Mouse (Mus musculus): ENCODE measurements around the gene Ptprs. TPM values are rescaled to one million over a fixed set of nuclear protein-coding genes. Genes with fewer than 3 reads are reported as not detected.

Ptprs gene
- polyA plus RNA-seq, 1 experiment from 2014 or later = 229 TPM

GRCm38 (mm10) chr17:56499229-56499628 is 22.9 kb upstream of the Ptprs start:
- H3K4me2 ChIP-seq (ENCODE audit: low read length) = no peak overlapping the region
- no peak for ATAC-seq
- peaks cover 8% of the 10 kb centered on the region for H3K4me1 ChIP-seq (ENCODE audit: control insufficient read depth, insufficient read depth, low read depth, low read length)
- no peaks in the 10 kb centered on the region for H3K36me3 ChIP-seq (ENCODE audit: control insufficient read depth, insufficient read depth, low read length)
- WGBS = 46% methylated on average over 5 of the region's 5 CpGs
- no peak overlapping the region for H3K27ac ChIP-seq (ENCODE audit: low read depth, low read length)
- H3K9me3 ChIP-seq (ENCODE audit: control insufficient read depth, low read length) = peaks cover 1% of the 10 kb centered on the region; the same call in 1 of the 2 replicates
- H3K9ac ChIP-seq (ENCODE audit: low read depth, low read length) = no peak overlapping the region
- no peaks in the 10 kb centered on the region for H3K27me3 ChIP-seq (replicated peaks; ENCODE audit: control insufficient read depth, insufficient read depth, low read length)
- H3K4me3 ChIP-seq (ENCODE audit: low read length) = no peak overlapping the region

GRCm38 (mm10) chr17:56494480-56494879 is 18.2 kb upstream of the Ptprs start:
- no peaks in the 10 kb centered on the region for H3K27me3 ChIP-seq (replicated peaks; ENCODE audit: control insufficient read depth, insufficient read depth, low read length)
- no peaks in the 10 kb centered on the region for H3K36me3 ChIP-seq (ENCODE audit: control insufficient read depth, insufficient read depth, low read length)
- H3K9me3 ChIP-seq (ENCODE audit: control insufficient read depth, low read length) = peaks cover 8% of the 10 kb centered on the region
- no peak overlapping the region for H3K9ac ChIP-seq (ENCODE audit: low read depth, low read length)
- 65% methylated on average over 2 of the region's 2 CpGs for WGBS
- no peak overlapping the region for H3K27ac ChIP-seq (ENCODE audit: low read depth, low read length)
- ATAC-seq = no peak
- no peak overlapping the region for H3K4me2 ChIP-seq (ENCODE audit: low read length)
- H3K4me3 ChIP-seq (ENCODE audit: low read length) = no peak overlapping the region
- H3K4me1 ChIP-seq (ENCODE audit: control insufficient read depth, insufficient read depth, low read depth, low read length) = peaks cover 5% of the 10 kb centered on the region; the same call in 1 of the 2 replicates

- WGBS = 94% methylated on average over 2 of the region's 2 CpGs
Observed at GRCm38 (mm10) chr17:56493841-56494240, 17.6 kb upstream of the Ptprs start.

GRCm38 (mm10) chr17:56490438-56491152 is 14.3 kb upstream of the Ptprs start:
- no peaks in the 10 kb centered on the region for H3K27me3 ChIP-seq (replicated peaks; ENCODE audit: control insufficient read depth, insufficient read depth, low read length)
- ATAC-seq = no peak
- no peak overlapping the region for H3K9ac ChIP-seq (ENCODE audit: low read depth, low read length)
- 82% methylated on average over 7 of the region's 7 CpGs for WGBS
- no peaks in the 10 kb centered on the region for H3K36me3 ChIP-seq (ENCODE audit: control insufficient read depth, insufficient read depth, low read length)
- H3K4me2 ChIP-seq (ENCODE audit: low read length) = no peak overlapping the region
- peaks cover 8% of the 10 kb centered on the region for H3K9me3 ChIP-seq (ENCODE audit: control insufficient read depth, low read length)
- peaks cover 19% of the 10 kb centered on the region for H3K4me1 ChIP-seq (ENCODE audit: control insufficient read depth, insufficient read depth, low read depth, low read length)
- no peak overlapping the region for H3K4me3 ChIP-seq (ENCODE audit: low read length)
- no peak overlapping the region for H3K27ac ChIP-seq (ENCODE audit: low read depth, low read length)

More at GRCm38 (mm10) chr17:56493841-56494240, 17.6 kb upstream of the Ptprs start:
- ATAC-seq = no peak
- peaks cover 3% of the 10 kb centered on the region for H3K4me1 ChIP-seq (ENCODE audit: control insufficient read depth, insufficient read depth, low read depth, low read length)
- H3K4me2 ChIP-seq (ENCODE audit: low read length) = no peak overlapping the region
- H3K4me3 ChIP-seq (ENCODE audit: low read length) = no peak overlapping the region
- peaks cover 8% of the 10 kb centered on the region for H3K9me3 ChIP-seq (ENCODE audit: control insufficient read depth, low read length)
- H3K9ac ChIP-seq (ENCODE audit: low read depth, low read length) = no peak overlapping the region
- no peak overlapping the region for H3K27ac ChIP-seq (ENCODE audit: low read depth, low read length)
- no peaks in the 10 kb centered on the region for H3K27me3 ChIP-seq (replicated peaks; ENCODE audit: control insufficient read depth, insufficient read depth, low read length)
- no peaks in the 10 kb centered on the region for H3K36me3 ChIP-seq (ENCODE audit: control insufficient read depth, insufficient read depth, low read length)

DNA sequence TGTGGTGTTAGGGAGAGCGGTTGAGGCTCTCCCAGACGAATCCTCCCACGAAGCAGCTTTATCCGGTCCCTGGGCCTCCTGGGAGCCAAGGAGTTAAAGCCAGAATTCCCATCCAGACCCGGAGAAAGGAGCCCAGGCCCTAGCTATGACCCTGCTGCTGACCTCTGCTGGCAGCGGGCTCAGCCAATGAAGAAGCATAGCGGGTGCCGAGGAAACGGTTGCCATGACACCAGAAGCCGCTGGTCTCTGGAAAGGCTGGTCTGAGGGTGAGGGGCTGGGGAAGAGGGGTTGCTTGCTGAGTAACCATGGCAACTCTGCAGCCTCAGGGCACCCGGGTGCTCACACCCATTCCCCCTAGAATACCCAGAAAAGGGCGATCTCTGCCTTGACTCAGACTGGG is 11.7 kb upstream of the Ptprs start:
- H3K4me3 ChIP-seq (ENCODE audit: low read length) = no peak overlapping the region
- H3K4me1 ChIP-seq (ENCODE audit: control insufficient read depth, insufficient read depth, low read depth, low read length) = peaks cover 19% of the 10 kb centered on the region
- peak; percentile 77 for ATAC-seq
- peak overlapping the region; percentile 19 for H3K4me2 ChIP-seq (ENCODE audit: low read length)
- 2% methylated on average over 12 of the region's 12 CpGs for WGBS
- no peaks in the 10 kb centered on the region for H3K36me3 ChIP-seq (ENCODE audit: control insufficient read depth, insufficient read depth, low read length)
- H3K9ac ChIP-seq (ENCODE audit: low read depth, low read length) = peak overlapping the region; percentile 41; the same call in 1 of the 2 replicates
- H3K9me3 ChIP-seq (ENCODE audit: control insufficient read depth, low read length) = no peaks in the 10 kb centered on the region
- H3K27me3 ChIP-seq (replicated peaks; ENCODE audit: control insufficient read depth, insufficient read depth, low read length) = no peaks in the 10 kb centered on the region
- peak overlapping the region; percentile 80 for H3K27ac ChIP-seq (ENCODE audit: low read depth, low read length)

GRCm38 (mm10) chr17:56487441-56487888 is 11.2 kb upstream of the Ptprs start:
- Histone ChIP-seq H3K4me1 (ENCODE audit: control insufficient read depth, insufficient read depth, low read depth, low read length) (peaks cover 19% of the 10 kb centered on the region), H3K4me2 (ENCODE audit: low read length) (peak overlapping the region; percentile 31), H3K36me3 (ENCODE audit: control insufficient read depth, insufficient read depth, low read length) (no peaks in the 10 kb centered on the region), H3K27ac (ENCODE audit: low read depth, low read length) (peak overlapping the region; percentile 80), H3K4me3 (ENCODE audit: low read length) (no peak overlapping the region), H3K27me3 (replicated peaks; ENCODE audit: control insufficient read depth, insufficient read depth, low read length) (no peaks in the 10 kb centered on the region), H3K9me3 (ENCODE audit: control insufficient read depth, low read length) (no peaks in the 10 kb centered on the region), H3K9ac (ENCODE audit: low read depth, low read length) (peak overlapping the region; percentile 13; the same call in 1 of the 2 replicates)
- WGBS = 3% methylated on average over 9 of the region's 16 CpGs
- peak; percentile 80 for ATAC-seq

DNA sequence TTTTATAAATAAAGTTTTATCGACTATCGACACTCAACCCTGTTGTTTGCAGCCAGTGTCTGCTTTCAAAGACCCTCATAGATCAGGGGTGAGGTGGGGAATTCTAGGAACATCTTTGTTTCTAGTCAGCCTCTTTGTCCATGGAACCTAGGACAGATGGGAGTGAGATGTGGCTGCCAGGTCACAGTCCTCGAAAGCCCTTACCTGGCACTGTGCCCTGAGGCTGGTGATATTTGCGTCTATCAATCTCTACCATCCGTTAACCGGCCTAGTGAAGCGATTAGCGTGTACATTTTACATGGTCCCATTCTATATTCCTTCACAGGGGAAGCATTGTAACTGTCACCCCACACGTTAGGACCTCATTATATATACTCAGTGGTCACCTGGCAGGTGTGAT is 9.6 kb upstream of the Ptprs start:
- no peak for ATAC-seq
- Histone ChIP-seq H3K4me2 (ENCODE audit: low read length) (no peak overlapping the region), H3K36me3 (ENCODE audit: control insufficient read depth, insufficient read depth, low read length) (no peaks in the 10 kb centered on the region), H3K4me1 (ENCODE audit: control insufficient read depth, insufficient read depth, low read depth, low read length) (peaks cover 19% of the 10 kb centered on the region), H3K9me3 (ENCODE audit: control insufficient read depth, low read length) (no peaks in the 10 kb centered on the region), H3K27me3 (replicated peaks; ENCODE audit: control insufficient read depth, insufficient read depth, low read length) (no peaks in the 10 kb centered on the region), H3K9ac (ENCODE audit: low read depth, low read length) (no peak overlapping the region), H3K27ac (ENCODE audit: low read depth, low read length) (no peak overlapping the region), H3K4me3 (ENCODE audit: low read length) (no peak overlapping the region)
- WGBS = 82% methylated on average over 9 of the region's 9 CpGs

DNA sequence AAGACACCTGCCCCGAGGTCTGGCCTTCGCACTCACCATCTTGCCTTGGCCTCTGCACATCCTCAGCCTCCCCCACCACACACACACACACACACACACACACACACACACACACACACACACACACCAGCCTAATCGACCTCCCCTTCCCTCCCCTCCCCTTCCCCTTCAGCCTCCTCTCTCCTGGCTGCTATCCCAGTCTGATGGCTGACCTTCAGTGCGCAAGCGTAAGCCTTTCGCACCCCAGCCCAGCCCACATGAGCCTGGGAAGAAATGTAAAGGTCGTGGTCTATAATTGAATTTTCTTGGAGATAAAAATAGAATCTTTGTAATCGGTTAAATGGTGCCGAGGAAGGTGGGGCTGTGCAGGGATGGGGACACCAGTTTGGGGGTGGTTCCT is 8.8 kb upstream of the Ptprs start:
- Histone ChIP-seq H3K9me3 (ENCODE audit: control insufficient read depth, low read length) (no peaks in the 10 kb centered on the region), H3K36me3 (ENCODE audit: control insufficient read depth, insufficient read depth, low read length) (no peaks in the 10 kb centered on the region), H3K4me3 (ENCODE audit: low read length) (no peak overlapping the region), H3K4me1 (ENCODE audit: control insufficient read depth, insufficient read depth, low read depth, low read length) (peaks cover 19% of the 10 kb centered on the region), H3K4me2 (ENCODE audit: low read length) (no peak overlapping the region), H3K27me3 (replicated peaks; ENCODE audit: control insufficient read depth, insufficient read depth, low read length) (no peaks in the 10 kb centered on the region), H3K27ac (ENCODE audit: low read depth, low read length) (no peak overlapping the region), H3K9ac (ENCODE audit: low read depth, low read length) (no peak overlapping the region)
- no peak for ATAC-seq
- WGBS = 47% methylated on average over 9 of the region's 9 CpGs

GRCm38 (mm10) chr17:56482671-56483070 is 6.4 kb upstream of the Ptprs start:
- Histone ChIP-seq H3K27ac (ENCODE audit: low read depth, low read length) (no peak overlapping the region), H3K27me3 (replicated peaks; ENCODE audit: control insufficient read depth, insufficient read depth, low read length) (no peaks in the 10 kb centered on the region), H3K4me2 (ENCODE audit: low read length) (no peak overlapping the region), H3K4me3 (ENCODE audit: low read length) (no peak overlapping the region), H3K36me3 (ENCODE audit: control insufficient read depth, insufficient read depth, low read length) (no peaks in the 10 kb centered on the region), H3K9ac (ENCODE audit: low read depth, low read length) (no peak overlapping the region; the same call in 1 of the 2 replicates), H3K4me1 (ENCODE audit: control insufficient read depth, insufficient read depth, low read depth, low read length) (peaks cover 7% of the 10 kb centered on the region), H3K9me3 (ENCODE audit: control insufficient read depth, low read length) (no peaks in the 10 kb centered on the region)
- 71% methylated on average over 1 of the region's 1 CpGs for WGBS
- no peak for ATAC-seq
